Mouse (Mus musculus) heart, embryonic 10.5 days (tissue): ENCODE results near the gene Robo2. TPM values are rescaled to one million over a fixed set of nuclear protein-coding genes. Genes with fewer than 3 reads are reported as not detected.

Experiments
- DNase-seq: peaks from one replicate; pipeline ENCODE4 v3.0.0-alpha.2; 2017; ENCODE audit warnings: low spot score
- H3K27ac ChIP-seq: fragments of 300-500 bp; sonication (generic); 2 replicates; pipeline ENCODE4 v1.5.1; 2016; ENCODE audit warnings: mild to moderate bottlenecking
- H3K27me3 ChIP-seq: fragments of 300-500 bp; sonication (generic); 2 replicates; pipeline ENCODE4 v1.6.1; 2016; ENCODE audit warnings: mild to moderate bottlenecking; ENCODE audit not compliant: poor library complexity, insufficient read depth, severe bottlenecking
- H3K36me3 ChIP-seq: fragments of 300-500 bp; sonication (generic); 2 replicates; pipeline ENCODE4 v1.6.1; 2016; ENCODE audit warnings: mild to moderate bottlenecking, moderate library complexity
- H3K4me1 ChIP-seq: fragments of 300-500 bp; sonication (generic); 2 replicates; pipeline ENCODE4 v1.6.1; 2016; ENCODE audit warnings: mild to moderate bottlenecking
- H3K4me3 ChIP-seq: fragments of 300-500 bp; sonication (generic); 2 replicates; pipeline ENCODE4 v1.5.1; 2016; ENCODE audit warnings: mild to moderate bottlenecking, moderate library complexity
- H3K9me3 ChIP-seq: fragments of 300-500 bp; sonication (generic); 2 replicates; pipeline ENCODE4 v1.6.1; 2016; ENCODE audit warnings: mild to moderate bottlenecking, moderate library complexity
- WGBS: fragments of 180-500 bp; shearing (Covaris S2); methylation state at CpG from one replicate; pipeline ENCODE4 v1.1.7; 2016; 5-methylcytosine and 5-hydroxymethylcytosine counted together
- polyA plus RNA-seq: library from polyadenylated mRNA; unstranded; fragments of >200 nt; fragmentation: Nextera tagmentation; extraction: Ambion mirVana; gene quantifications from 2 replicates; pipeline ENCODE4 v1.2.1, GENCODE M21; 2016

Gene Robo2
- polyA plus RNA-seq, 1 experiment from 2014 or later, result 24.3 TPM

DNA sequence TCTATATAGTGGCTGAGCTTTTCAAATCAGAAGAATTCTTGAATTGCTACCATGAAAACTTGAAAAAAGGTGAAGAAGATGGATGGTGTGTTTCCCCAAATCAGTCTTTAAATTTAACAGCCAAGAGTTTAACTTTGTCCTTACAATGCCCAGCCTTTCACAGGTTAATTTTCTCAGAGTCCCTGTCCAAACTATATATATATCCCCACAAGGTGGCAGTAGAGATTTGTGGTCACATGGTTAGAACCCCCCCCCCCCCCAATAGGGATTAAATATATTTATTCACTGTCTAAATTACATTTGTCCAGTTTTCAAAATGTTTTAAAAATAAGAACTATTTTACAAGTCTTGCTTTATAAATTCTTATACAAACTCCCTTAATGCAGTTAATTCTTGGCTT is 184.3 kb downstream of the Robo2 start:
- no peaks in the 10 kb centered on the region for H3K27me3 ChIP-seq
- no peaks in the 10 kb centered on the region for H3K9me3 ChIP-seq
- DNase-seq, result no peak
- H3K36me3 ChIP-seq, result no peaks in the 10 kb centered on the region
- no peak overlapping the region for H3K4me3 ChIP-seq
- no peak overlapping the region for H3K27ac ChIP-seq
- no peaks in the 10 kb centered on the region for H3K4me1 ChIP-seq

DNA sequence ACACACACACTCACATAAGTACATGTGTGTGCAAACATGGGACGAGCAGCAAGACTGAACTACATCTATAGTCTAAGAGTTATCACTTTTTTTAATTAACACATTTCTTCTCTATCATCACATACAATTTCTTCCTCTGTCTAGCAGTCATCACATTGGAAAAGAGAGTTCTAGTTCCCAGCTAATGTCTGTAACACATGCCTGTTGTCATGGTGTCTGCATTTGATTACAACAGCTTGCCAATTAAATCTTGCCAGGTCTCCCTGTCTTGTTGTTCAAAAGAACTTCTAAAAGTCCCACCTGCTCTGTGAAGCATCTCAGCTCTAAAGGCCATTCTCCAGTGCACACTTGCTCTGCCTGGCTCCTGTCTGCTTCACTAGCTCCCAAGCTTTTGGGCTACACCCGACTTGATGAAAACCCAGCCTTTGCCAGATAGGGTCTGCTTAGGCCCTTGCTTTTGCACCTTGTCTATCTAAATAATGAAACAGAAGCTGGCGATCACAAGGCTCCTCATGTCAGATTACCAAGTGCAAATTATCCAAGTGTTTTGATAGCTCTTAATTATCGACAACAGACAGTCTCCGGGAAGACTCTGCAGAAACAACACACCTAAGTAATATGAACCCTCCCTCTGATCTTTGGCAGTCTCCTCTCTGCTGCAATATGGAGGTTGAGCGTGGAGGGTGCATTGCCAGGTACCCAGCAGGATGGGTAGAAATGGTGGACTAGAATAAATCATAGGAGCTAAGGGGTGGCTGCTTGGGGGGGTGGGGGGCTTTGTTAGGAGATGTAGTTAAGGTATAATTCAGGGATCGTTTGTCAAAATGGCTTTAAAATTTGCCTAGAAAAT is 186.0 kb downstream of the Robo2 start:
- no peaks in the 10 kb centered on the region for H3K36me3 ChIP-seq
- no peak overlapping the region for H3K27ac ChIP-seq
- no peaks in the 10 kb centered on the region for H3K27me3 ChIP-seq
- DNase-seq, result no peak
- H3K4me1 ChIP-seq, result no peaks in the 10 kb centered on the region
- H3K4me3 ChIP-seq, result no peak overlapping the region
- 66% methylated on average over 7 of the region's 7 CpGs for WGBS
- H3K9me3 ChIP-seq, result no peaks in the 10 kb centered on the region

GRCm38 (mm10) chr16:74222501-74222900 is 189.1 kb downstream of the Robo2 start:
- Histone ChIP-seq H3K27ac (no peak overlapping the region), H3K9me3 (no peaks in the 10 kb centered on the region), H3K27me3 (no peaks in the 10 kb centered on the region), H3K4me3 (no peak overlapping the region), H3K36me3 (no peaks in the 10 kb centered on the region), H3K4me1 (no peaks in the 10 kb centered on the region)
- 76% methylated on average over 5 of the region's 5 CpGs for WGBS
- no peak for DNase-seq

GRCm38 (mm10) chr16:74216879-74217415 is 194.7 kb downstream of the Robo2 start:
- Histone ChIP-seq H3K4me3 (no peak overlapping the region), H3K4me1 (no peaks in the 10 kb centered on the region), H3K9me3 (no peaks in the 10 kb centered on the region), H3K36me3 (no peaks in the 10 kb centered on the region), H3K27me3 (no peaks in the 10 kb centered on the region), H3K27ac (no peak overlapping the region)
- 71% methylated on average over 1 of the region's 1 CpGs for WGBS
- no peak for DNase-seq

DNA sequence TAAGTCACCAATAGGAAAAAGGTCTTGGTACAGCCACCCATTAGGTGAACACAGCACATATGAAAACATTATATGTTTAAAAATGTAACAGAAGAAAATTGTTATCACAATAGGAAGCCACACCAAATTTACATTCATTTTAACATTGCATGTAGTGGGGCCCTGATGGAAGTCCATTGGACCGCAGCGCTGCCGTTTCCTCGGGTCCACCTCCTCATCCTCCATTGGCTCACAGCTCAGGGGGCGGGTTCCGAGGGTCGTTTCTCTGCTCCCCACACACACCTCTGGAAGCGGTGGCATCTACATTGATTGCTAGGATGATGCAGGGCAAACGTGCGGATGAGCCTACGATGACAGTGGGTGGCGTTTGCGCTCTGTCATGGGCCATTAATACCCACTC is 195.8 kb downstream of the Robo2 start:
- Histone ChIP-seq H3K36me3 (no peaks in the 10 kb centered on the region), H3K9me3 (no peaks in the 10 kb centered on the region), H3K4me3 (no peak overlapping the region), H3K27ac (no peak overlapping the region), H3K27me3 (no peaks in the 10 kb centered on the region), H3K4me1 (no peaks in the 10 kb centered on the region)
- no peak for DNase-seq
- WGBS, result 88% methylated on average over 13 of the region's 13 CpGs

GRCm38 (mm10) chr16:74200705-74201104 is 210.9 kb downstream of the Robo2 start:
- no peaks in the 10 kb centered on the region for H3K4me1 ChIP-seq
- DNase-seq, result no peak
- no peak overlapping the region for H3K4me3 ChIP-seq
- H3K27me3 ChIP-seq, result no peaks in the 10 kb centered on the region
- no peaks in the 10 kb centered on the region for H3K36me3 ChIP-seq
- WGBS, result 82% methylated on average over 5 of the region's 5 CpGs
- H3K27ac ChIP-seq, result no peak overlapping the region
- no peaks in the 10 kb centered on the region for H3K9me3 ChIP-seq

DNA sequence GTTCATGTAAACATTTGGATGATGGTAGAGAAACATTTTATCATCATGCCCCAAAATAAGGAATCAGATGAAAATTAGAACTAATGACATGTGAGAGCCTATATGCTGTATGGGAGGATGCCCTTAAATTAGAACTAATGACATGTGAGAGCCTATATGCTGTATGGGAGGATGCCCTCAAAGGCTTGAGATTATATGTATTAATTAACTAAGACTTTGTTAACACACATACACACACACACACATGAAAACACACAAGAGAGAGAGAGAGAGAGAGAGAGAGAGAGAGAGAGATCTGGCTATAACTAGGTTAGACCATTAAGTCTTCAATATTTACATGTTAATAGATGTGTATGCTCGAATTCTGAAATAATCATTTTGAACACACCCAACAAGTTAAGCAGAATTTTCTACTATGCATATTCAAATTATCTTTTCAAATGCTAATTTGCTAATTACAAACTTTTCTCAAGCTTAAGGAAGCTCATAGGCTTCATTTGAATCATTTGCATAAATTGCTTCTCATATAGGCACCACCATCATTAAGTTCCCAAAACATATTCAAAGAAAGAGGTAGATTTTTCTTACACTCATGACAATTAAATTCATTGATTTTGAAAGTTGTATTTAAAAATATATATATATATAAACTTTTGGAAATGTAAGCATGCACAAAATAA is 211.5 kb downstream of the Robo2 start:
- H3K27me3 ChIP-seq, result no peaks in the 10 kb centered on the region
- no peak overlapping the region for H3K27ac ChIP-seq
- H3K4me3 ChIP-seq, result no peak overlapping the region
- 82% methylated on average over 1 of the region's 1 CpGs for WGBS
- H3K4me1 ChIP-seq, result no peaks in the 10 kb centered on the region
- no peak for DNase-seq
- no peaks in the 10 kb centered on the region for H3K9me3 ChIP-seq
- no peaks in the 10 kb centered on the region for H3K36me3 ChIP-seq

DNA sequence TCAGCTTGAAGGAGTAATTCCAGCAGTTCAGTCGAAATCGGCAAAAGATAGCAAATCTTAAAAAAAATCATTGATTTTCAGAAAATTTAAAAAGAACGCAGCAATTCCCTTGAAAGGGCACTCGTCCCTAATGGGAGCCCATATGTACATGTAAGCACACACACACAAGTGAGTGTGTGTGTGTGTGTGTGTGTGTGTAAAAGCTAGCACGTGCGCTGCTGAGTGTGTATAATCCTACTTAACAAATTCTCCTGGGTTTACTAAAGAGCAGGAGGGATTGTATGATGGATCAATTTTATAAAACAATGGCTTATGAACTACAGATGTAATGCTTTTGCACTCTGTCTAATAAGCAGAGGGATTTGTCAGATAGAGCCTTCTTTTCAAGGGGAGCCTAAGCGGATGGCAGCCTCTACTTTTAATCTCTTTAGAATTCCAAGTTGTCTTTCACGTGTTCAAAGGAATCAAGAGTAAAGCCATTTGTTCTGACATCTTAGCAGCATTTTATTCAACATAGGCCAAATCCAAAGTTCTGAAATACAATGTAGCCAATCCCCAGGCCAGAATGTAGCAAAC is 218.6 kb downstream of the Robo2 start:
- WGBS, result 86% methylated on average over 8 of the region's 8 CpGs
- no peaks in the 10 kb centered on the region for H3K9me3 ChIP-seq
- H3K36me3 ChIP-seq, result no peaks in the 10 kb centered on the region
- H3K4me1 ChIP-seq, result no peaks in the 10 kb centered on the region
- no peaks in the 10 kb centered on the region for H3K27me3 ChIP-seq
- no peak overlapping the region for H3K4me3 ChIP-seq
- DNase-seq, result no peak
- H3K27ac ChIP-seq, result no peak overlapping the region

DNA sequence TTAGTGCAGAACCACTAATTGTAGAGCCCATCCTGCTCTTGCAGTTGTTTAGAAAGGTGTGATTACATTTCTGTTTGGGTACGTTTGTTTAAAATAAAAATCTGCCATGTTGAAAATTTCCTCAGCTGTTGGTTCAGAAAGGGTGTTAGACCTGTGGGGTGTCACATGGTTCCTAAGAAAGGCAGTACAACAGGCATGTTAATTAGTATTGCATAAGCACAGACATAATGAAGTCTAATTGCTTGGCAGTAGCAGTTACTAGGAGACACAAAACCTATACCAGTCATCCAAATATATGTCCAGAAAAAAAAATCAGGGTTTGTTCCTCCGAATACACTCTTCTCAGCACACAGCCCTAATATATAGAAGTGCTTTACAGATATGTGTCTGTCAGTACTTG is 220.0 kb downstream of the Robo2 start:
- Histone ChIP-seq H3K9me3 (no peaks in the 10 kb centered on the region), H3K4me3 (no peak overlapping the region), H3K27ac (no peak overlapping the region), H3K27me3 (no peaks in the 10 kb centered on the region), H3K4me1 (no peaks in the 10 kb centered on the region), H3K36me3 (no peaks in the 10 kb centered on the region)
- DNase-seq, result no peak
- WGBS, result 81% methylated on average over 2 of the region's 2 CpGs

DNA sequence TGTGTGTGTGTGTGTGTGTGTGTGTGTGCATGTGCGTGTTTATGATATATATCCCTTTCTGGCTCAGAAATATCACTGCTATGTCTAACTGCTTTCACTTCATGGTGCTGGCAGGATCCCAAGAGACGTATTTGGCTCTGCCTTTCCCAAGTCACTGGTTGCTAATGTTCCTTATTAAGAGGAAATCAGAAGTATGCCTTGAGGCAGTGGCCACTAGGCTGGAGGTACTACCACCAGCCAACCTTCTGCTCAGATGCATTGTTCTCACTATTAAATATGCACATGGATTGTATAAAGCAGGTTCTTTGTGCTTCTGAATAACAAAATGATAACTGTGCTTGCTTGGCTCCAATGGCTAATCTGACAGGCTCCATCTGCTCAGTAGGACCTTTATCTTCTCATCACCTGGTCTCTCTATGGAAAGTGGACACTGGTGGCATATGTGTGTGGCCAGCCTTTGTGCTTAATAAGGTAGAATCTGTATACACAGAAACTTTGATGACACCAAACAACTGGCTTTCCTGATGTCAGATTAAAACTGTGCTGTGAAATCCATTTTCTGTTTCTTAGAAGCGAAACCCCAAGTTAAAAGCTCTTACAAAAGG is 229.0 kb downstream of the Robo2 start:
- no peak overlapping the region for H3K27ac ChIP-seq
- no peaks in the 10 kb centered on the region for H3K9me3 ChIP-seq
- H3K36me3 ChIP-seq, result no peaks in the 10 kb centered on the region
- DNase-seq, result no peak
- H3K4me1 ChIP-seq, result no peaks in the 10 kb centered on the region
- H3K27me3 ChIP-seq, result no peaks in the 10 kb centered on the region
- WGBS, result 82% methylated on average over 3 of the region's 3 CpGs
- no peak overlapping the region for H3K4me3 ChIP-seq

- no peaks in the 10 kb centered on the region for H3K9me3 ChIP-seq
- no peaks in the 10 kb centered on the region for H3K36me3 ChIP-seq
- H3K27me3 ChIP-seq, result no peaks in the 10 kb centered on the region
- no peak for DNase-seq
- no peak overlapping the region for H3K4me3 ChIP-seq
- WGBS, result 79% methylated on average over 3 of the region's 3 CpGs
- H3K4me1 ChIP-seq, result no peaks in the 10 kb centered on the region
- no peak overlapping the region for H3K27ac ChIP-seq
Observed at GRCm38 (mm10) chr16:74172673-74173072, 239.0 kb downstream of the Robo2 start.

GRCm38 (mm10) chr16:74169642-74170041 is 242.0 kb downstream of the Robo2 start:
- no peaks in the 10 kb centered on the region for H3K9me3 ChIP-seq
- H3K4me1 ChIP-seq, result no peaks in the 10 kb centered on the region
- no peaks in the 10 kb centered on the region for H3K27me3 ChIP-seq
- H3K36me3 ChIP-seq, result no peaks in the 10 kb centered on the region
- H3K4me3 ChIP-seq, result no peak overlapping the region
- 95% methylated on average over 4 of the region's 4 CpGs for WGBS
- no peak overlapping the region for H3K27ac ChIP-seq
- no peak for DNase-seq

DNA sequence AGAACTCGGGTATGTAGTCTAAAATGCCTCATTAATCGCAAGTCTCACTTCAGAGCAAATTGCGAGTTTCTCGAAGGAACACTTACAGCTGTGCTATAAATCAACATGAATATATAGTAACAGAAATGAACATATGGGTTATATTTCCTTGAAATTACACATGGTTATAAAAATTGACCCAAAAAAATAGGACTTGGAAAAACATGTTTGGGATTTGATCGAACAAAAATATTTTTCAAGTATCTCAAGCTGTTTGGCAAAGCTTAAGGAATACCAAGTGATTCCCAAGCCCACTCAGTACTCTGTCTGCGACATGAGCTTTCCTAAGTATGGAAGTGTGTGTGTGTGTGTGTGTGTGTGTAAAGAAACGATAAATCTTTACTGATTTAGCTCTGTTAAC is 242.5 kb downstream of the Robo2 start:
- H3K27ac ChIP-seq, result no peak overlapping the region
- no peaks in the 10 kb centered on the region for H3K4me1 ChIP-seq
- no peaks in the 10 kb centered on the region for H3K27me3 ChIP-seq
- 82% methylated on average over 7 of the region's 7 CpGs for WGBS
- no peaks in the 10 kb centered on the region for H3K9me3 ChIP-seq
- H3K36me3 ChIP-seq, result no peaks in the 10 kb centered on the region
- DNase-seq, result no peak
- H3K4me3 ChIP-seq, result no peak overlapping the region
